8 mouse cellular contexts compared by ENCODE assay signal in genomic region chr9:55151096-55151495, GRCm38 (mm10). TPM values are rescaled to one million over a fixed set of nuclear protein-coding genes. Genes with fewer than 3 reads are reported as not detected.
DNase-seq lines count a peak whose midpoint lies in the region; ATAC-seq lines count a peak whose summit lies in the region.

No protein-coding gene starts in this region.

- H3K4me2 ChIP-seq in lung, embryonic 16.5 days (ENCODE audit: low read depth, low read length) = peak overlapping the region; percentile 96
- peak overlapping the region; percentile 93 for H3K4me2 ChIP-seq in hindbrain, embryonic 13.5 days
- H3K4me2 ChIP-seq in midbrain, embryonic 12.5 days (replicated peaks) = peak overlapping the region; percentile 80

- H3K27ac ChIP-seq in lung, embryonic 16.5 days (ENCODE audit: low read length) = no peak overlapping the region
- no peak overlapping the region for H3K27ac ChIP-seq in hindbrain, embryonic 13.5 days
- no peak overlapping the region for H3K27ac ChIP-seq in midbrain, embryonic 12.5 days (replicated peaks)

- no peaks in the 10 kb centered on the region for H3K36me3 ChIP-seq in lung, embryonic 16.5 days (ENCODE audit: control insufficient read depth, insufficient read depth, low read length)
- H3K36me3 ChIP-seq in hindbrain, embryonic 13.5 days = no peaks in the 10 kb centered on the region
- no peaks in the 10 kb centered on the region for H3K36me3 ChIP-seq in midbrain, embryonic 12.5 days

- peak; percentile 20 for DNase-seq in adrenal gland, postnatal 25 days
- DNase-seq in adrenal gland, postnatal 36 days = no peak
- no peak for DNase-seq in lung, postnatal 25 days (ENCODE audit: low spot score)
- no peak for DNase-seq in B cell, adult 2 months
- DNase-seq in layer of hippocampus, adult 11-12 months (ENCODE audit: low spot score) = no peak

- H3K9me3 ChIP-seq in lung, embryonic 16.5 days (ENCODE audit: control insufficient read depth, low read length) = no peaks in the 10 kb centered on the region
- H3K9me3 ChIP-seq in hindbrain, embryonic 13.5 days = no peaks in the 10 kb centered on the region
- H3K9me3 ChIP-seq in midbrain, embryonic 12.5 days = no peaks in the 10 kb centered on the region

- H3K4me3 ChIP-seq in lung, embryonic 16.5 days (ENCODE audit: low read length) = no peak overlapping the region
- H3K4me3 ChIP-seq in hindbrain, embryonic 13.5 days = peak overlapping the region; percentile 94
- H3K4me3 ChIP-seq in midbrain, embryonic 12.5 days = 0 out of 2 replicates have a peak overlapping the region, but pooled peaks have one; percentile 13

- H3K9ac ChIP-seq in lung, embryonic 16.5 days (ENCODE audit: low read length) = no peak overlapping the region
- H3K9ac ChIP-seq in hindbrain, embryonic 13.5 days = no peak overlapping the region; the same call in 1 of the 2 replicates
- H3K9ac ChIP-seq in midbrain, embryonic 12.5 days (replicated peaks) = peak overlapping the region; percentile 44

- no peak for ATAC-seq in lung, embryonic 16.5 days (ENCODE audit: low read depth)
- no peak for ATAC-seq in hindbrain, embryonic 13.5 days (ENCODE audit: low FRiP score)
- no peak for ATAC-seq in midbrain, embryonic 12.5 days (ENCODE audit: low FRiP score, low read depth)

- H3K27me3 ChIP-seq in lung, embryonic 16.5 days (ENCODE audit: control insufficient read depth, insufficient read depth, low read depth, low read length) = no peaks in the 10 kb centered on the region
- H3K27me3 ChIP-seq in hindbrain, embryonic 13.5 days = 0 out of 2 replicates have a peak, but pooled peaks cover 2% of the 10 kb centered on the region
- peaks cover 7% of the 10 kb centered on the region; the same call in 1 of the 2 replicates for H3K27me3 ChIP-seq in midbrain, embryonic 12.5 days

- H3K4me1 ChIP-seq in lung, embryonic 16.5 days (replicated peaks; ENCODE audit: control insufficient read depth, insufficient read depth, low read length) = peaks cover 8% of the 10 kb centered on the region; the same call in 1 of the 2 replicates
- peaks cover 29% of the 10 kb centered on the region for H3K4me1 ChIP-seq in hindbrain, embryonic 13.5 days (replicated peaks)
- H3K4me1 ChIP-seq in midbrain, embryonic 12.5 days = peaks cover 21% of the 10 kb centered on the region

RNA-seq across cellular contexts. Expression of gene Ube2q2, which starts 2.4 kb away (rescaled TPM):
- 54.8 and 57.1 TPM in 2 replicates for total RNA-seq in adrenal gland, postnatal 25 days (2021)
- total RNA-seq in adrenal gland, postnatal 36 days (2021) = 10 to 100 TPM; 48.2 to 55.3 TPM
- polyA plus RNA-seq in lung, embryonic 16.5 days (2015; fragmentation: Nextera tagmentation; extraction: Ambion mirVana) = 15.3 and 18.6 TPM in 2 replicates
- polyA plus RNA-seq in hindbrain, embryonic 13.5 days (2015; fragmentation: Nextera tagmentation; extraction: Ambion mirVana) = 39.9 and 42.3 TPM in 2 replicates
- polyA plus RNA-seq in midbrain, embryonic 12.5 days (2016; fragmentation: Nextera tagmentation; extraction: Ambion mirVana) = 47.0 and 48.6 TPM in 2 replicates

RNA-seq across cellular contexts. Expression of gene Fbxo22, which starts 57.6 kb away (rescaled TPM):
- total RNA-seq in adrenal gland, postnatal 25 days (2021) = 39.4 and 40.0 TPM in 2 replicates
- total RNA-seq in adrenal gland, postnatal 36 days (2021) = 10 to 100 TPM; 35.8 to 36.8 TPM
- polyA plus RNA-seq in lung, embryonic 16.5 days (2015; fragmentation: Nextera tagmentation; extraction: Ambion mirVana) = 52.6 and 53.4 TPM in 2 replicates
- polyA plus RNA-seq in hindbrain, embryonic 13.5 days (2015; fragmentation: Nextera tagmentation; extraction: Ambion mirVana) = 84.3 and 85.2 TPM in 2 replicates
- polyA plus RNA-seq in midbrain, embryonic 12.5 days (2016; fragmentation: Nextera tagmentation; extraction: Ambion mirVana) = 82.5 and 90.2 TPM in 2 replicates
